Mouse (Mus musculus) liver, embryonic 14.5 days (tissue): ENCODE results near the gene Gtsf1. TPM values are rescaled to one million over a fixed set of nuclear protein-coding genes. Genes with fewer than 3 reads are reported as not detected.

Source experiments
- ATAC-seq: fragments of 200-750 bp; cut with Nextera tagmentation; 2 replicates; pipeline ENCODE4 v1.8.0; 2017; ENCODE audit warnings: moderate number of reproducible peaks, mild to moderate bottlenecking, moderate library complexity; ENCODE audit not compliant: insufficient read depth
- DNase-seq, 3 experiments: peaks; one replicate each; pipeline ENCODE4 v3.0.0-alpha.2; 2012 to 2013; ENCODE audit warnings: low read depth in 3 of 3, low spot score in 3 of 3
- H3K27ac ChIP-seq: fragments of 300-500 bp; sonication (generic); 2 replicates; pipeline ENCODE4 v1.5.1; 2014; ENCODE audit warnings: moderate library complexity, mild to moderate bottlenecking, control low read depth, inconsistent platforms
- H3K27me3 ChIP-seq: fragments of 300-500 bp; sonication (generic); 2 replicates; pipeline ENCODE4 v1.6.1; 2014; ENCODE audit warnings: mild to moderate bottlenecking, low read length, moderate library complexity; ENCODE audit not compliant: control insufficient read depth, insufficient read depth
- H3K36me3 ChIP-seq: fragments of 300-500 bp; sonication (generic); replicated peaks from 2 replicates; pipeline ENCODE4 v1.6.1; 2014; ENCODE audit warnings: low read depth; ENCODE audit not compliant: control insufficient read depth, insufficient read depth
- H3K4me1 ChIP-seq, 2 experiments: fragments of 200-500 bp in 1 of 2; fragments of 300-500 bp in 1 of 2; sonication (generic) in 1 of 2; replicated peaks; 2 replicates each; pipeline ENCODE4 v1.6.1; 2012 to 2014; ENCODE audit warnings: antibody characterized with exemption in 1 of 2, inconsistent platforms in 1 of 2, low read length in 1 of 2; ENCODE audit not compliant: control insufficient read depth in 2 of 2, insufficient read depth in 2 of 2
- H3K4me2 ChIP-seq: fragments of 300-500 bp; sonication (generic); 2 replicates; pipeline ENCODE4 v1.6.1; 2014; ENCODE audit warnings: low read depth, mild to moderate bottlenecking, control low read depth, moderate library complexity
- H3K4me3 ChIP-seq, 2 experiments: fragments of 200-500 bp in 1 of 2; fragments of 300-500 bp in 1 of 2; sonication (generic) in 1 of 2; 2 replicates each; pipeline ENCODE4 v1.5.1; 2012 to 2014; ENCODE audit warnings: low read depth in 2 of 2, low read length in 2 of 2, mild to moderate bottlenecking in 2 of 2, control low read depth in 1 of 2, inconsistent platforms in 1 of 2, moderate library complexity in 1 of 2; ENCODE audit not compliant: insufficient read depth in 1 of 2
- H3K9ac ChIP-seq: fragments of 300-500 bp; sonication (generic); replicated peaks from 2 replicates; pipeline ENCODE4 v1.6.1; 2014; ENCODE audit warnings: mild to moderate bottlenecking, control low read depth, moderate library complexity
- H3K9me3 ChIP-seq: fragments of 300-500 bp; sonication (generic); 2 replicates; pipeline ENCODE4 v1.6.1; 2016; ENCODE audit warnings: low read length, mixed read lengths; ENCODE audit not compliant: control insufficient read depth
- CTCF ChIP-seq: IDR thresholded peaks from 2 replicates; pipeline ENCODE4 v1.5.1; 2016; ENCODE audit warnings: antibody characterized with exemption, low read depth, control low read depth
- EP300 ChIP-seq: IDR thresholded peaks from 2 replicates; pipeline ENCODE4 v1.6.1; 2016; ENCODE audit warnings: antibody characterized with exemption, low read depth
- WGBS: fragments of 180-500 bp; shearing (Covaris S2); extraction: QIAGEN DNeasy Blood & Tissue Kit; methylation state at CpG from one replicate; pipeline ENCODE4 v1.1.7; 2014; ENCODE audit not compliant: insufficient replicate concordance; 5-methylcytosine and 5-hydroxymethylcytosine counted together
- polyA plus RNA-seq, 2 experiments: library from polyadenylated mRNA; depleted of rRNA in 1 of 2; stranded (reverse) in 1 of 2; unstranded in 1 of 2; fragments of >200 nt; fragmentation: Nextera tagmentation in 1 of 2; extraction: Ambion mirVana in 1 of 2; gene quantifications; 2 replicates each; pipeline versions ENCODE4 v1.2.1 to v1.2.3; 2012 to 2014

Gene Gtsf1
- polyA plus RNA-seq, 2 experiments = not detected

- DNase-seq = no peak
- TF ChIP-seq EP300 (no peak), CTCF (no peak)
- H3K4me2 ChIP-seq = no peak overlapping the region
- no peak for ATAC-seq
- no peaks in the 10 kb centered on the region for H3K36me3 ChIP-seq
- no peaks in the 10 kb centered on the region for H3K9me3 ChIP-seq
- 46% methylated on average over 3 of the region's 3 CpGs for WGBS
- no peak overlapping the region for H3K4me3 ChIP-seq
- no peaks in the 10 kb centered on the region for H3K27me3 ChIP-seq
- H3K27ac ChIP-seq = no peak overlapping the region
- no peak overlapping the region for H3K9ac ChIP-seq
- H3K4me1 ChIP-seq = 0 out of 4 replicates have a peak, but pooled peaks cover 0 to 2% of the 10 kb centered on the region in 2 experiments
These were observed 52.3 kb downstream of the Gtsf1 start for GRCm38 (mm10) chr15:103377752-103378664.

GRCm38 (mm10) chr15:103376837-103377269 lies 53.4 kb downstream of the Gtsf1 start:
- Histone ChIP-seq H3K4me1 (no peaks in the 10 kb centered on the region), H3K9ac (no peak overlapping the region), H3K4me3 (no peak overlapping the region), H3K9me3 (no peaks in the 10 kb centered on the region), H3K27ac (no peak overlapping the region), H3K27me3 (no peaks in the 10 kb centered on the region), H3K4me2 (no peak overlapping the region), H3K36me3 (no peaks in the 10 kb centered on the region)
- DNase-seq (no peak), ATAC-seq (no peak)
- 63% methylated on average over 8 of the region's 8 CpGs for WGBS
- TF ChIP-seq CTCF (no peak), EP300 (no peak)

DNA sequence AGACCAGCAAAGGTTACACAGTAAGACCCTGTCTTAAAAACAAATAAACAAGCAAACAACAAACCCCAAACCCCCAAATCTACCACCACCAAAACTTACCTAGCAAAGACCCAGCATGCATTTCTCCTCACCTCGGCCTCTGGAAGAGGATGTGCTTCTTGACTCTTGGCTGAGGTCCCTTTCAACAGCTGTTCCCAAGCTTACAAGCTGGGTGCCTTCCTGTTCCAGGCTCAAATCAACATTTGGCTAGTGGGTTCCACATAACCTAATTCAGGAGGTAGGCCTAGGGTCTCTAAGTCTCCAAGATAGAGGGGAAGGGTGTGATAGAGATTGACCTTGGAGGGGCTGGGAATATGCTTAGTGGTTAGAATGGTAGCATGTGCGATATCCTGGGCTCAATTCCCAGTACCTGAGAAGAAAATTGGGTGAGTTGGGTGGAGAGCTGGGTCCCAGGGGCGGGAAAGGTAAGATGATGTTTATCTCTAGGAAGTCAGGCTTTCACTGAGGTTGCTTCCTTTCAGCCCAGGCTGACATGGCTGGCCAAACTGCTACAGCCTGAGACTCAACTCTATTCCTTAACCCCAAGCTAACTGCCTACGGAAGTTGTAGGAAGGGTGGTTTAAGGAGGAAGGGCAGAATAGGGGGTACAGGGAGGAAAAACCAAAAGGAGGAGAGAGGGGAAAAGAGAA lies 55.0 kb downstream of the Gtsf1 start:
- H3K4me3 ChIP-seq = no peak overlapping the region
- WGBS = 49% methylated on average over 4 of the region's 4 CpGs

GRCm38 (mm10) chr15:103372461-103372860 lies 57.8 kb downstream of the Gtsf1 start:
- H3K9me3 ChIP-seq = no peaks in the 10 kb centered on the region
- no peaks in the 10 kb centered on the region for H3K27me3 ChIP-seq
- no peak for DNase-seq
- no peaks in the 10 kb centered on the region for H3K36me3 ChIP-seq
- H3K4me1 ChIP-seq = peaks cover 0 to 3% of the 10 kb centered on the region in 2 experiments; a peak in 2 of 4 replicates
- ATAC-seq = no peak
- TF ChIP-seq CTCF (no peak), EP300 (no peak)
- no peak overlapping the region for H3K4me2 ChIP-seq
- H3K4me3 ChIP-seq = no peak overlapping the region
- H3K9ac ChIP-seq = no peak overlapping the region
- H3K27ac ChIP-seq = no peak overlapping the region

More for the DNA sequence above, 55.0 kb downstream of the Gtsf1 start:
- Histone ChIP-seq H3K27ac (no peak overlapping the region), H3K27me3 (no peaks in the 10 kb centered on the region), H3K4me2 (no peak overlapping the region), H3K36me3 (no peaks in the 10 kb centered on the region), H3K9me3 (no peaks in the 10 kb centered on the region), H3K9ac (no peak overlapping the region), H3K4me1 (peaks cover 0 to 2% of the 10 kb centered on the region in 2 experiments; a peak in 1 of 4 replicates)
- DNase-seq (no peak), ATAC-seq (no peak)
- TF ChIP-seq CTCF (no peak), EP300 (no peak)

DNA sequence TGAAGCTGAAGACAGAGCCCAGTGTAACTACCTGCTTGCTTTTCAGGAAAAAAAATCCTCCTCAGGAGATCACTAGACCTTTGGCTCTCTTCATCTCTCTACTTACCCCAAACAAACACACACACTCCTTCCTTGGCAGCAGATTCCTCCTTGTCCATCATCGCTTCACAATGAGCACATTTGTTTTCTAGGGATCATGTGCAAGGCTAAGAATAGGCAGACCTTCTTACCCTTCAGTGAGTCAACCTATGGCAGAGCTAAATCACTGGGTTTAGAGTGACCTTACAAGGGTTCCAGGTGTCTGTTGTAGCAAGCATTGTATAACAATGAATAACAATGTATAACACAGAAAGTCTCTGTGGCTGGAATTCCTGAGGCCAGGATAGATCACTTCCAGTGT lies 58.5 kb downstream of the Gtsf1 start:
- WGBS = 62% methylated on average over 1 of the region's 1 CpGs
- H3K4me3 ChIP-seq = no peak overlapping the region
- no peaks in the 10 kb centered on the region for H3K9me3 ChIP-seq
- DNase-seq (no peak), ATAC-seq (no peak)
- H3K36me3 ChIP-seq = no peaks in the 10 kb centered on the region
- no peak overlapping the region for H3K4me2 ChIP-seq
- peaks cover 0 to 9% of the 10 kb centered on the region in 2 experiments; a peak in 2 of 4 replicates for H3K4me1 ChIP-seq
- H3K27me3 ChIP-seq = no peaks in the 10 kb centered on the region; the same call in 1 of the 2 replicates
- TF ChIP-seq CTCF (no peak), EP300 (no peak)
- H3K27ac ChIP-seq = no peak overlapping the region
- H3K9ac ChIP-seq = no peak overlapping the region
